Mouse (Mus musculus) kidney, embryonic 14.5 days (tissue): ENCODE results near the gene Slc9a8. TPM values are rescaled to one million over a fixed set of nuclear protein-coding genes. Genes with fewer than 3 reads are reported as not detected.

ENCODE experiments used
- ATAC-seq: fragments of 200-750 bp; cut with Nextera tagmentation; 2 replicates; pipeline ENCODE4 v1.8.0; 2017; ENCODE audit warnings: moderate number of reproducible peaks, mild to moderate bottlenecking, moderate TSS enrichment, moderate library complexity; ENCODE audit not compliant: low FRiP score, low TSS enrichment
- H3K27ac ChIP-seq: fragments of 300-500 bp; sonication (generic); 2 replicates; pipeline ENCODE4 v1.5.1; 2014; ENCODE audit warnings: low read depth, mild to moderate bottlenecking, low read length, moderate library complexity, mixed read lengths
- H3K27me3 ChIP-seq: fragments of 300-500 bp; sonication (generic); 2 replicates; pipeline ENCODE4 v1.6.1; 2014; ENCODE audit warnings: mild to moderate bottlenecking, low read length; ENCODE audit not compliant: control insufficient read depth, insufficient read depth
- H3K36me3 ChIP-seq: fragments of 300-500 bp; sonication (generic); 2 replicates; pipeline ENCODE4 v1.6.1; 2014; ENCODE audit warnings: low read length, mixed read lengths; ENCODE audit not compliant: control insufficient read depth, insufficient read depth
- H3K4me1 ChIP-seq: fragments of 300-500 bp; sonication (generic); 2 replicates; pipeline ENCODE4 v1.6.1; 2014; ENCODE audit warnings: low read length, mixed read lengths; ENCODE audit not compliant: control insufficient read depth, insufficient read depth
- H3K4me2 ChIP-seq: fragments of 300-500 bp; sonication (generic); replicated peaks from 2 replicates; pipeline ENCODE4 v1.6.1; 2014; ENCODE audit warnings: low read depth, mild to moderate bottlenecking, low read length
- H3K4me3 ChIP-seq: fragments of 300-500 bp; sonication (generic); 2 replicates; pipeline ENCODE4 v1.5.1; 2014; ENCODE audit warnings: mild to moderate bottlenecking, low read length
- H3K9ac ChIP-seq: fragments of 300-500 bp; sonication (generic); 2 replicates; pipeline ENCODE4 v1.6.1; 2014; ENCODE audit warnings: low read depth, mild to moderate bottlenecking, low read length, moderate library complexity
- H3K9me3 ChIP-seq: fragments of 300-500 bp; sonication (generic); 2 replicates; pipeline ENCODE4 v1.6.1; 2016; ENCODE audit warnings: low read length; ENCODE audit not compliant: control insufficient read depth
- WGBS: fragments of 180-500 bp; shearing (Covaris S2); extraction: QIAGEN DNeasy Blood & Tissue Kit; methylation state at CpG from one replicate; pipeline ENCODE4 v1.1.7; 2014; 5-methylcytosine and 5-hydroxymethylcytosine counted together
- polyA plus RNA-seq: library from polyadenylated mRNA; unstranded; fragments of >200 nt; fragmentation: Nextera tagmentation; extraction: Ambion mirVana; gene quantifications from 2 replicates; pipeline ENCODE4 v1.2.1, GENCODE M21; 2014

The Slc9a8 gene
- polyA plus RNA-seq, 1 experiment from 2014 or later, result 28.6 TPM

GRCm38 (mm10) chr2:167476762-167477161, 55.2 kb downstream of the Slc9a8 start:
- WGBS, result 58% methylated on average over 4 of the region's 4 CpGs

DNA sequence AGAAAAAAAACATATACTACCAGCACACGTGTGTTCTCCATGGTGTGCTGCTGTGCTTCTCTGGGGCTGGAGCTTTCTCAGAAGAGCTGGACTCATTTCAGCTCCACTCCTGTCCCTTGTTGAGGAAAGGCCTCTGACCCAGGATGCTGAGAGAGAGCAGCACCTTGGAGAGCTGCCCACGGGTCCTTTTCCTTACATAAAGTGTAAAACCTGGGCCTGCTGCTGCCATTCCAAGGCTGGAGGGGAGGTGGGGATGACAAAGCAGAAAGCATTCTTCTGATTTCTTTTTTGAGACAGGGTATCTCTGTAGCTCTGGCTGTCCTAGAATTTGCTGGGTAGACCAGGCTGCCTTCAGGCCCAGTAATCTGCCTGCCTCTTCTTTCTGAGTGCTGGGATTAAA, 56.6 kb downstream of the Slc9a8 start:
- no peak overlapping the region for H3K27ac ChIP-seq
- no peaks in the 10 kb centered on the region for H3K9me3 ChIP-seq
- peaks cover 17% of the 10 kb centered on the region; the same call in 1 of the 2 replicates for H3K4me1 ChIP-seq
- peaks cover 35% of the 10 kb centered on the region for H3K36me3 ChIP-seq
- H3K4me3 ChIP-seq, result no peak overlapping the region
- H3K27me3 ChIP-seq, result no peaks in the 10 kb centered on the region
- H3K9ac ChIP-seq, result no peak overlapping the region
- no peak for ATAC-seq
- 41% methylated on average over 2 of the region's 2 CpGs for WGBS
- no peak overlapping the region for H3K4me2 ChIP-seq

More at GRCm38 (mm10) chr2:167476762-167477161, 55.2 kb downstream of the Slc9a8 start:
- peak; percentile 47 for ATAC-seq
- Histone ChIP-seq H3K9me3 (no peaks in the 10 kb centered on the region), H3K4me2 (no peak overlapping the region), H3K27ac (peak overlapping the region; percentile 4; the same call in 1 of the 2 replicates), H3K4me3 (no peak overlapping the region), H3K4me1 (peaks cover 17% of the 10 kb centered on the region; the same call in 1 of the 2 replicates), H3K27me3 (no peaks in the 10 kb centered on the region), H3K9ac (no peak overlapping the region), H3K36me3 (peaks cover 38% of the 10 kb centered on the region)

DNA sequence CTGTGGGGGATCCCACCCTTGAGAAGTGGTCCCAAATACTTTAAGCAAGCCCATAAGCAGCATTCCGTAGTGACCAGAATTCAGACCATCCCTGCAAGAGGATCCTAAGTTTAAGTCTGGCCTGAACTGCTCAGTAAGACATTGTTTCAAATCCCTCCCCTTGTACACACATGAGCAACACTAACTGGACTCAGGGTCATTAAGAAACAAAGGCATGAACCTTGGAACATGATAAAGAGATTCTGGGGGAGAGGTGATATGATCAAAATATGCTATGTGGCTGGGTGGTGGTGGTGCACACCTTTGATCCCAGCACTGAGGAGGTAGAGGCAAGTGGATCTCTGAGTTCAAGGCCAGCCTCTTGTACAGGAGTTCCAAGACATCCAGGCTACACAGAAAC, 58.0 kb downstream of the Slc9a8 start:
- Histone ChIP-seq H3K9me3 (no peaks in the 10 kb centered on the region), H3K4me2 (no peak overlapping the region), H3K27me3 (no peaks in the 10 kb centered on the region), H3K36me3 (peaks cover 35% of the 10 kb centered on the region), H3K27ac (no peak overlapping the region), H3K4me1 (peaks cover 17% of the 10 kb centered on the region; the same call in 1 of the 2 replicates), H3K9ac (no peak overlapping the region), H3K4me3 (no peak overlapping the region)
- no peak for ATAC-seq
- 96% methylated on average over 1 of the region's 1 CpGs for WGBS

DNA sequence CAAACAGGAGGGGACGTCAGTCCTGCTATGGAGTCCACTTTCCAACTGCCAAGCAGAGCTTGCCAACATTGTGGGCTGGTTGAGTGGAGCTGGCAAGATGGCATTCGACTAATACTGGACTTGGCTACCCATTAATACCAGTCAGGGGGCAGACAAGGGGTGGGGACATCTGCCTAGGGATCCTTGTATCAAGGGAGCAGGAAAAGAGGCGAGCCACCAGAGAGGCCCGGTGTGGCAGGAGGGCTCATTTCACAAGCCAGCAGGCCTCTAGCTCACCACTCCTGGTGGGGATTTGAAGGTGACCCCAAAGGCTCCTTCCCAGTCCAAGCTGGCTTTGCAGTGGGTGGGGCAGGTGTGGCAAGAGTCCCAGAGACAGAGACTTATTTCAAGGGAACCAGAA, 61.2 kb downstream of the Slc9a8 start:
- H3K9ac ChIP-seq, result no peak overlapping the region
- no peaks in the 10 kb centered on the region for H3K9me3 ChIP-seq
- no peak overlapping the region for H3K27ac ChIP-seq
- H3K4me1 ChIP-seq, result no peaks in the 10 kb centered on the region
- no peak overlapping the region for H3K4me2 ChIP-seq
- H3K36me3 ChIP-seq, result peaks cover 32% of the 10 kb centered on the region
- no peak overlapping the region for H3K4me3 ChIP-seq
- WGBS, result 92% methylated on average over 4 of the region's 4 CpGs
- ATAC-seq, result no peak
- H3K27me3 ChIP-seq, result no peaks in the 10 kb centered on the region

DNA sequence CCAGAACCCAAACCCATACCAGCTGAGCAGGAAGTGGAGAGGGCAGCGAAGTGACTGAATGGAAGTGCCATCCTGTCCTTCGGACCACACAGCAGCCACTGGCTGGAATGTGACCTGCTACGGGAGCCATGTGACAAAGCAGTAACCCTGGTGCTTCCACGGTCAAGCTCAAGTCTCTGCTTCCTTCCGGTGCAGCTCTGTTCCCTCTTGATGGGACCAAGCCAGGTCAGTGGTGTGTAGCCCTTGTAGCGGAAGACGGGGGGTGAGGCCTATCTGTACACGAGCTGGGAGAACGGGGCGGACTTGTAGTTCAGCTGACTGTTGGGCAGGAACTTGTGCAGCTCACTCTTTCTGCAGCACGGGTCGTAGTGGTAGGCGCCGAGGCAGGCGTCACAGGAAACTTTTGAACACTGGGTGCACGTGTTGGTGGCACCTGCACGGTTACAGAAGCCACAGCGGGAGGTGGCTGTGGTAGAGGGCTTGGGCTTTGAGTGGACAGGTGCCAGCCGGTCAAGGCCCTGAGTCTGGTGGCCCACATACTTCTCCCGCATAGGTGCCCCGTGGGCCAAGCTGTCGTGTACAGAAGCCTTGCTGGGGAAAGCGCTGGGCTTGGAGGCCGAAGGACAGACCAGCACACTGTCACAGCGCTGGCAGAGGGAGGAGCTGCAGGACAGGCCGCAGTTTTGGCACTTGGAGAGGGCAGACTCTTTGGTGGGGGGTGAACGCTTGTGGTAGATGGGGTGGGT, 61.7 kb downstream of the Slc9a8 start:
- Histone ChIP-seq H3K9ac (no peak overlapping the region), H3K36me3 (peaks cover 32% of the 10 kb centered on the region), H3K9me3 (no peaks in the 10 kb centered on the region), H3K27me3 (no peaks in the 10 kb centered on the region), H3K4me2 (no peak overlapping the region), H3K27ac (no peak overlapping the region), H3K4me3 (no peak overlapping the region), H3K4me1 (no peaks in the 10 kb centered on the region)
- 93% methylated on average over 27 of the region's 27 CpGs for WGBS
- ATAC-seq, result no peak

GRCm38 (mm10) chr2:167483827-167484410, 62.4 kb downstream of the Slc9a8 start:
- Histone ChIP-seq H3K36me3 (peaks cover 32% of the 10 kb centered on the region), H3K27ac (no peak overlapping the region), H3K27me3 (no peaks in the 10 kb centered on the region), H3K4me2 (no peak overlapping the region), H3K4me3 (no peak overlapping the region), H3K9me3 (no peaks in the 10 kb centered on the region), H3K4me1 (no peaks in the 10 kb centered on the region), H3K9ac (no peak overlapping the region)
- no peak for ATAC-seq
- WGBS, result 96% methylated on average over 24 of the region's 24 CpGs

- no peak for ATAC-seq
- no peak overlapping the region for H3K9ac ChIP-seq
- H3K4me1 ChIP-seq, result no peaks in the 10 kb centered on the region
- no peak overlapping the region for H3K27ac ChIP-seq
- no peak overlapping the region for H3K4me2 ChIP-seq
- H3K36me3 ChIP-seq, result peaks cover 32% of the 10 kb centered on the region
- no peak overlapping the region for H3K4me3 ChIP-seq
- WGBS, result 91% methylated on average over 11 of the region's 11 CpGs
- H3K9me3 ChIP-seq, result no peaks in the 10 kb centered on the region
- H3K27me3 ChIP-seq, result no peaks in the 10 kb centered on the region
Measured at GRCm38 (mm10) chr2:167484932-167485331, 63.4 kb downstream of the Slc9a8 start.

- Histone ChIP-seq H3K4me1 (no peaks in the 10 kb centered on the region), H3K27me3 (no peaks in the 10 kb centered on the region), H3K36me3 (peaks cover 29% of the 10 kb centered on the region), H3K9ac (no peak overlapping the region), H3K4me2 (no peak overlapping the region), H3K4me3 (no peak overlapping the region), H3K27ac (no peak overlapping the region), H3K9me3 (no peaks in the 10 kb centered on the region)
- 89% methylated on average over 7 of the region's 7 CpGs for WGBS
- ATAC-seq, result no peak
Measured at GRCm38 (mm10) chr2:167485501-167486377, 64.2 kb downstream of the Slc9a8 start.
